Mouse (Mus musculus) ovary, postnatal 14 days (tissue): Measurements from ENCODE around the gene Srp68.

Source experiments
- DNase-seq: peaks from one replicate; pipeline ENCODE4 v3.0.0; 2022; ENCODE audit warnings: low spot score

Gene Srp68

DNA sequence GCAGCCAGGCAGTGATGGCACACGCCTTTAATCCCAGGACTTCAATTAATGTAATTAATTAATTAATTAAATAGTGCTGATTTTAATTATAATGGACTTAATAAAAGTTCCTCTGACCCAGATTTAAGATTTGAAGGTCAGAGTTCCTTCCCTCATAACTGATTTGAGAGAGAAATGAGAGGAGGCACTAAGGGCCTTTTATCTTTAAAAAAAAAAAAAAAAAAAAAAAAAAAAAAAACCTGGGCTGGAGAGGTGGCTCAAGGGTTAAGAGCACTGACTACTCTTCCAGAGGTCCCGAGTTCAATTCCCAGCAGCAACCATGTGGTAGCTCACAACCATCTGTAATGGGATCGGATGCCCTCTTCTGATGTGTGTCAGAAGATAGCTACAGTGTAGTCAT is 65.4 kb downstream of the Srp68 start:
- DNase-seq, result no peak

DNA sequence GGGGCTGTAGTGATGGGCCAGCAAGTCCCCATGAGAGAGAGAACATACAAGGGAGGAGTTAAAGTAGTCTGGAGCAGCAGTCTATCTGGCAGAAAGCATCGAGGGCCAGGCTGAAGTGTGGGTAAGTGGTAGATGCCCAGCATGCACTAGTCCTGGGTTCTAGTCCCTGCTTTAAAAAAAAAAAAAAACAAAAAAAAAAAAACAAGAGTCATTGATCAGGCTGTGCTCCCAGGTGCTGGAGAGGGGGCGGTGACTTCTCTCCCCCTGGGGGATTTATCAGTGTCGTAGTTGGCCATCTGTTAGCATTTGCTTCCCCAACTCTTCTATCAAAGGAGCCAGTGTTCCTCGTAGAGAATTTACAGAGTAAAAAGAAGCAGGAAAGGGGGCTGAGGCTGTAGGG is 67.3 kb downstream of the Srp68 start:
- no peak for DNase-seq

GRCm38 (mm10) chr11:116203150-116203549 is 70.9 kb downstream of the Srp68 start:
- no peak for DNase-seq

- DNase-seq, result no peak
Measured at GRCm38 (mm10) chr11:116201151-116201550, 72.9 kb downstream of the Srp68 start.

DNA sequence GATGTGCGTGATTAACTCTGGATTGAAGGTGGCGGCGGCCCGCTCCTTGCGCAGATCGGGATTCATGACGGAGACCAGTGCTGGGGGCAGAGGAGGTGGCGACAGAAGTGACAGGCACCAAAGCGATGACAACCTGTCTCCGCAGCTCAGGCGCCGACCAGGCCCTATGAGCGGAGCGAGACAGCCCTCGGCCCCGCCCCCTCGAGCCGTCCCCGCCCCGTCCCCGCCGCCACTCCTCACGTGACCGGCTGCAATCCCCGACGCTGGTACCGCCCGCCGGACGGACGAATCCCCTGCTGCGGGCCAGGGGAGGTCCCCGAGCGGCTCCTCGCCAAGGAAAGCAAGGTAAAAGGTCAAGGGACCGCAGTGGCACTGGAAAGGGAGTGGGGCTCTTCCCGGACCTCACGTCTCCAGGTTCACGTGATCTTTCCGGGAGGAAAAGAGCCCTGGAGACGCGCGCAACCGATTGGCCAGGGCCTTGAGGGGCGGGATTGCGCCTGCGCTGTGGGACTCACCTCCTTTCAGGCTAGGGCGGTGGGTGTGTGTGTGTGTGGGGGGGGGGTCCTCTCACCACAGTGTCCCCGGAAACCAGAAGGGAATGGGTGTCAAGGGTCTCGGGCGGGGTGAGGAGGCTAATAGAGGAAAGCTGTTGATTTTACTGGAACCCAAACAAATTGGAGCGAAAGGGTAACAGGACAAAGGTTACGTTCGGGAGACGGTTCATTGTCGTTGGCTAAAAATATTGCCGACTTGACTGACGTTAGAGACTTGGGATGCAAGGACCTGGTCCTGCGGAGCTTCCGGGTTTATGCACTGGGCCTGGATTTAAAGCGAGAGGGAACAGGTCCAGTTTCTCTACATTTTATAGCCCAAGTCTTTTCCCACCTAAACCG is 75.1 kb downstream of the Srp68 start, which contains the start of the genes Ten1 and Acox1:
Gene Ten1 (plus strand): TSS at position 217 of the 893 bp plus-strand sequence.
Gene Acox1 (minus strand): TSS at position 407 of the 893 bp plus-strand sequence.
- peak; percentile 92 for DNase-seq

- no peak for DNase-seq
Measured at GRCm38 (mm10) chr11:116198132-116198531, 75.9 kb downstream of the Srp68 start.

DNA sequence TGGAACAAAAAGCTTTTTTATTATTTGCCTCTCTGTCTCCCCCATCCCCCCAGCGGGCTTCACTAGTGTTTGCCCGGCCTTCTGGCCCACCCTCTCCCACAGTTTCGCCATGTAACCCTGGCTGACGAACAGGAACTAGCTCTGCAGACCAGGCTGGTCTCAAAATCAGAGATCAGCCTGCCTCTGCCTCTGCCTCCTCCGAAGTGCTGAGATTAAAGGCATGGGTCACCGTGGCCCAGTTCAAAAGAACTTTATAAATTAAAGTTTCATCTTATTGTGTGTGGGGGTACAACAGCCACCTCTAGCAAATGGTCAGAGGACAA is 76.5 kb downstream of the Srp68 start:
- no peak for DNase-seq

DNA sequence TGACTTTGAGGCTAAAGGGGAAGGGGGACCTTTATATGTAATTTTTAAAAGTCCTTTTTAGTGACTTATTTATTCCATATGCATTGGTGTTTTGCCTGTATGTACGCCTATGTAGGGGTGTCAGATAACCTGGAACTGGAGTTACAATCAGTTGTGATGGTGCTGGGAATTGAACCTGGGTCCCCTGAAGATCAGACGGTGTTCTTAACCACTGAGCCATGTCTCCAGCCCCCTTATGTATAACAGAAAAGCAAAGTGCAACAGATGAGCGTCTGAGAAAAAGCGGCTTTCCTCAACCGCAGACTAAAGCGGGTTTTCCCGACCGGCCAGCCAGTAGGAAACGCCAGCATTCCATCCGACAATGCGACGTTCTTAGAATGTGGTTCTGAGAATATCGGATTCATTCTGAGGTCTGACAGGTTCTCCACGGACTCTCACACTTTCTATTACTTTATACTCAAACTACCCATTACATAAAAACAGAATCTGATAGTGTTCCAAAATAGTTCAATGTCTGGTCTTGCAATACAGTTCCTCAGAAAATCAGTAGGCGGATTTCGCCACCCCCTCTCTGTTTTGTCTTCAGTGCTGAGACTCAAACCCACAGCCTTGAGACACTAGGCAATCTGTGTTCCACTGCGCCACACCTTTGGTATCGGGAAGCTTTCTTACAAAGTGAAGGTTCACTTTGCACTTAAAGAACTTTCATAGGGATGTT is 77.0 kb downstream of the Srp68 start:
- DNase-seq, result no peak

DNA sequence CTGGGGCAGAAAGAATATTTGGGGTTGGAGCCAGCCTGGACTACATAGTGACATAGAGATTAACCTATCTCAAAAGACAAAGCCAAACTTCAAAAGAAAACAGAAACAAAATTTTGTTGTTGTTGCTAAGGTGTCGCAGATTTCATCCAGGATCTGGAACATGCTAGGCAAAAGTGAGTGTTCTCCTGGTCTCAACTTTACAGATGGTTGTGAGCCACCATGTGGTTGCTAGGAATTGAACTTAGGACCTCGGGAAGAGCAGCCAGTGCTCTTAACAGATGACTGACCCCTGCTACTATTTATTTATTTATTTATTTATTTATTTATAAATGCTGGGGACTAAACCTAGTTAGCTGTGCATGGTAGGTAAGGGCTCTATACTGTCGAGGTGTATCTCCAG is 77.7 kb downstream of the Srp68 start:
- DNase-seq, result no peak

DNA sequence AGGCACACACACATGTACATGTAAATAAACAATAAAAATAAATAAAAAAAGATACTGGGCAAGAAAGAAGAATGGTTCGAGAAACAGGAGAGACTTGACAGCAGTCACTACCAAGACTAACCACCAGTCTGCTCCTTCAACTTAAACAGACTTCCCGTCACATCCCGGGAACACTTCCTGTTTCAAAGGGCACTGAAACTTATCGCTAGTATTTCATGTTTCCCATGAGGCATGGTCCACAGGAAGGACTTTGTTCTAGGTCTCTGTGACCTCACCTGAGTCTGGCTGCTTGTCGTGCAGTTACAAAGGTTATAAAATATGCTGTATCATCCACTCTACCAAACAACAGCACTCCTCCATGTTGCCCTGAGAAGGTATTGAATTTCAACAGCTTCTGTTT is 78.8 kb downstream of the Srp68 start:
- DNase-seq, result no peak
